Mouse (Mus musculus): Measurements from ENCODE around the gene Tnrc6b. TPM values are rescaled to one million over a fixed set of nuclear protein-coding genes. Genes with fewer than 3 reads are reported as not detected.

Gene Tnrc6b
- polyA plus RNA-seq, 1 experiment: 8.9 TPM

GRCm38 (mm10) chr15:80785699-80786098, 74.6 kb downstream of the Tnrc6b start:
- no peak overlapping the region for H3ac ChIP-seq (ENCODE audit: control insufficient read depth, insufficient read length)
- no peaks in the 10 kb centered on the region for H3K36me3 ChIP-seq (ENCODE audit: control insufficient read depth, insufficient read depth)
- no peaks in the 10 kb centered on the region for H3K27me3 ChIP-seq (ENCODE audit: control insufficient read depth, insufficient read depth, insufficient read length)
- no peak overlapping the region for H3K4me3 ChIP-seq
- no peak for TF ChIP-seq CEBPB (IDR thresholded peaks at IDR 0.05; ENCODE audit: insufficient read depth, poor library complexity, severe bottlenecking)
- TF ChIP-seq USF1 (IDR thresholded peaks at IDR 0.05; ENCODE audit: low read depth): no peak
- TF ChIP-seq MAX (IDR thresholded peaks at IDR 0.05; ENCODE audit: low read depth): no peak
- no peak for TF ChIP-seq E2F4 (IDR thresholded peaks at IDR 0.05; ENCODE audit: insufficient read depth)
- TF ChIP-seq MYOD1 (IDR thresholded peaks at IDR 0.05; ENCODE audit: control insufficient read depth in 1 of 3, insufficient read length in 2 of 3, low read depth in 2 of 3): no peak
- no peak for TF ChIP-seq POLR2AphosphoS2 (IDR thresholded peaks at IDR 0.05; ENCODE audit: insufficient read length, low read depth)
- TF ChIP-seq SRF (IDR thresholded peaks at IDR 0.05; ENCODE audit: control insufficient read depth, insufficient read length, low read depth): no peak
- no peak for TF ChIP-seq TCF3 (IDR thresholded peaks at IDR 0.05; ENCODE audit: insufficient read length, low read depth)
- no peak for TF ChIP-seq TCF12 (IDR thresholded peaks at IDR 0.05; ENCODE audit: insufficient read depth, poor library complexity, severe bottlenecking)
- peak overlapping the region; percentile 64 for H3K4me2 ChIP-seq (ENCODE audit: low read depth)
- H3K79me2 ChIP-seq (ENCODE audit: control insufficient read depth, insufficient read depth): no peaks in the 10 kb centered on the region

DNA sequence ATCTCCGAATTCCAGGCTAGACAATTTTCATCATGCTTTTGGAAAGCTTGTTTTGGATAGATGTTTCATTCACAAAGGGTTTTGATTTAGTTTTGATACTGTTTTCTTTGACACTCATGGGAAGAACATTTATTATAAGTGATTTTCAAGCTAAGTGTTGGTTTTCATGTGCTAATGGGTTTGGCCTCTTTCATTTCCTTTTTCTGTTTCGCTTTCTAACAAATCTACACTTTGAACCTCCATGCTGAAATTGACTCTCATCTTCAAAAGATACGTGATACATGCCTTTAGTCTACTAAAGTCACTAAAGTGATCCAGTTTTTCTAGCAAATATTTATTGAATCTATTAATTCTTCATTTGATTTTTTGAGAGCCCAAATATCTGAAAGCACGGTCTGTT, 76.6 kb downstream of the Tnrc6b start:
- no peaks in the 10 kb centered on the region for H3K79me2 ChIP-seq (ENCODE audit: control insufficient read depth, insufficient read depth)
- H3K36me3 ChIP-seq (ENCODE audit: control insufficient read depth, insufficient read depth): no peaks in the 10 kb centered on the region
- no peak for TF ChIP-seq SRF (IDR thresholded peaks at IDR 0.05; ENCODE audit: control insufficient read depth, insufficient read length, low read depth)
- no peak for TF ChIP-seq E2F4 (IDR thresholded peaks at IDR 0.05; ENCODE audit: insufficient read depth)
- TF ChIP-seq USF1 (IDR thresholded peaks at IDR 0.05; ENCODE audit: low read depth): no peak
- no peak for TF ChIP-seq MYOG (IDR thresholded peaks at IDR 0.05; ENCODE audit: control insufficient read depth in 1 of 3, insufficient read depth in 1 of 3, insufficient read length in 2 of 3, low read depth in 2 of 3)
- no peak for TF ChIP-seq MAX (IDR thresholded peaks at IDR 0.05; ENCODE audit: low read depth)
- TF ChIP-seq REST (IDR thresholded peaks at IDR 0.05; ENCODE audit: insufficient read depth, insufficient read length): no peak
- no peak for TF ChIP-seq POLR2A (IDR thresholded peaks at IDR 0.05; ENCODE audit: insufficient read length, low read depth)
- TF ChIP-seq TCF3 (IDR thresholded peaks at IDR 0.05; ENCODE audit: insufficient read length, low read depth): no peak
- TF ChIP-seq TCF12 (IDR thresholded peaks at IDR 0.05; ENCODE audit: insufficient read depth, poor library complexity, severe bottlenecking): no peak
- TF ChIP-seq MYOD1 (IDR thresholded peaks at IDR 0.05; ENCODE audit: control insufficient read depth in 1 of 3, insufficient read length in 2 of 3, low read depth in 2 of 3): no peak
- TF ChIP-seq CEBPB (IDR thresholded peaks at IDR 0.05; ENCODE audit: insufficient read depth, poor library complexity, severe bottlenecking): no peak
- no peak for TF ChIP-seq POLR2AphosphoS2 (IDR thresholded peaks at IDR 0.05; ENCODE audit: insufficient read length, low read depth)
- no peak overlapping the region for H3K4me2 ChIP-seq (ENCODE audit: low read depth)
- H3K27me3 ChIP-seq (ENCODE audit: control insufficient read depth, insufficient read depth, insufficient read length): no peaks in the 10 kb centered on the region
- H3K4me3 ChIP-seq: no peak overlapping the region
- no peak overlapping the region for H3ac ChIP-seq (ENCODE audit: control insufficient read depth, insufficient read length)

- Histone ChIP-seq H3K79me2 (ENCODE audit: control insufficient read depth, insufficient read depth) (no peaks in the 10 kb centered on the region), H3ac (ENCODE audit: control insufficient read depth, insufficient read length) (no peak overlapping the region), H3K27me3 (ENCODE audit: control insufficient read depth, insufficient read depth, insufficient read length) (no peaks in the 10 kb centered on the region), H3K4me3 (no peak overlapping the region), H3K36me3 (ENCODE audit: control insufficient read depth, insufficient read depth) (no peaks in the 10 kb centered on the region), H3K4me2 (ENCODE audit: low read depth) (no peak overlapping the region)
- no peak for TF ChIP-seq TCF12 (IDR thresholded peaks at IDR 0.05; ENCODE audit: insufficient read depth, poor library complexity, severe bottlenecking)
- 0 out of 2 replicates have a peak, but pooled peaks have one; percentile 25 for TF ChIP-seq CEBPB (IDR thresholded peaks at IDR 0.05; ENCODE audit: insufficient read depth, poor library complexity, severe bottlenecking)
- no peak for TF ChIP-seq E2F4 (IDR thresholded peaks at IDR 0.05; ENCODE audit: insufficient read depth)
These were observed 81.4 kb downstream of the Tnrc6b start for GRCm38 (mm10) chr15:80792556-80792955.

DNA sequence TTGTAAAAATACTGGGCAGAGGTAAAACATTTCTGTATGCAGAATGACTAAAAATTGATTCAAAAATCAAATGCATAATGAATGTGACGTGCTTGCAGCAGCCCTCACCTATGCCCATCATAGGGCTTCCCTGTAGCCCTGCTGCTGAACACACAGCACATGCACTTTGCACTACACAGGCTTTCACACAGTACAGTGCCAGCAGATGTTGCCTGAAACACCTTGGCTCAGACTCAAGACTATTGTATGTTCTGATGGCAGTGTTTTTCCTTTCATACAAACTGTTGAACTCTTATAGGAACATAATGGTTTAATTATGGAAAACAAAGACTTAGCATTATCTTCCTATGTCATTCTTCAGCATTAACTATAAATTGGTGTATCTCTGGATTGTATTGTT, 84.0 kb downstream of the Tnrc6b start:
- no peaks in the 10 kb centered on the region for H3K27me3 ChIP-seq (ENCODE audit: control insufficient read depth, insufficient read depth, insufficient read length)
- H3ac ChIP-seq (ENCODE audit: control insufficient read depth, insufficient read length): no peak overlapping the region
- TF ChIP-seq TCF3 (IDR thresholded peaks at IDR 0.05; ENCODE audit: insufficient read length, low read depth) (no peak), TCF12 (IDR thresholded peaks at IDR 0.05; ENCODE audit: insufficient read depth, poor library complexity, severe bottlenecking) (no peak), MAX (IDR thresholded peaks at IDR 0.05; ENCODE audit: low read depth) (no peak)
- H3K4me2 ChIP-seq (ENCODE audit: low read depth): no peak overlapping the region
- peaks cover 15% of the 10 kb centered on the region for H3K79me2 ChIP-seq (ENCODE audit: control insufficient read depth, insufficient read depth)
- H3K4me3 ChIP-seq: no peak overlapping the region
- H3K36me3 ChIP-seq (ENCODE audit: control insufficient read depth, insufficient read depth): no peaks in the 10 kb centered on the region

GRCm38 (mm10) chr15:80797757-80798156, 86.6 kb downstream of the Tnrc6b start:
- no peaks in the 10 kb centered on the region for H3K27me3 ChIP-seq (ENCODE audit: control insufficient read depth, insufficient read depth, insufficient read length)
- peak overlapping the region; percentile 83 for H3K4me2 ChIP-seq (ENCODE audit: low read depth)
- H3K36me3 ChIP-seq (ENCODE audit: control insufficient read depth, insufficient read depth): no peaks in the 10 kb centered on the region
- TF ChIP-seq POLR2A (IDR thresholded peaks at IDR 0.05; ENCODE audit: insufficient read length, low read depth) (peak; percentile 62), E2F4 (IDR thresholded peaks at IDR 0.05; ENCODE audit: insufficient read depth) (peak; percentile 40), MAX (IDR thresholded peaks at IDR 0.05; ENCODE audit: low read depth) (no peak)
- peaks cover 42% of the 10 kb centered on the region for H3K79me2 ChIP-seq (ENCODE audit: control insufficient read depth, insufficient read depth)
- peak overlapping the region; percentile 61 for H3K4me3 ChIP-seq
- H3ac ChIP-seq (ENCODE audit: control insufficient read depth, insufficient read length): no peak overlapping the region
